Mouse (Mus musculus): ENCODE results near the gene Grk5. TPM values are rescaled to one million over a fixed set of nuclear protein-coding genes. Genes with fewer than 3 reads are reported as not detected.

The Grk5 gene
- polyA plus RNA-seq, 1 experiment from 2014 or later, result 3.5 TPM

- no peak overlapping the region for H3K4me2 ChIP-seq (ENCODE audit: low read depth, low read length)
- H3K27me3 ChIP-seq (ENCODE audit: control insufficient read depth, insufficient read depth, low read length), result no peaks in the 10 kb centered on the region
- H3K9me3 ChIP-seq (replicated peaks; ENCODE audit: control insufficient read depth, low read length), result no peaks in the 10 kb centered on the region
- no peaks in the 10 kb centered on the region for H3K4me1 ChIP-seq (ENCODE audit: control insufficient read depth, insufficient read depth, low read length)
- H3K4me3 ChIP-seq (ENCODE audit: low read length), result no peak overlapping the region
- H3K36me3 ChIP-seq (ENCODE audit: control insufficient read depth, insufficient read depth), result no peaks in the 10 kb centered on the region
- WGBS, result 82% methylated on average over 5 of the region's 5 CpGs
- H3K9ac ChIP-seq (ENCODE audit: low read length), result no peak overlapping the region
- H3K27ac ChIP-seq (ENCODE audit: low read length), result no peak overlapping the region
- no peak for ATAC-seq (replicated peaks; ENCODE audit: extremely low read depth, insufficient read depth, low FRiP score)
These were observed 91.8 kb downstream of the Grk5 start for GRCm38 (mm10) chr19:60981391-60981790.

GRCm38 (mm10) chr19:60981894-60982293 is 92.3 kb downstream of the Grk5 start:
- Histone ChIP-seq H3K27ac (ENCODE audit: low read length) (no peak overlapping the region), H3K4me2 (ENCODE audit: low read depth, low read length) (no peak overlapping the region), H3K4me3 (ENCODE audit: low read length) (no peak overlapping the region), H3K36me3 (ENCODE audit: control insufficient read depth, insufficient read depth) (no peaks in the 10 kb centered on the region), H3K9me3 (replicated peaks; ENCODE audit: control insufficient read depth, low read length) (no peaks in the 10 kb centered on the region), H3K4me1 (ENCODE audit: control insufficient read depth, insufficient read depth, low read length) (no peaks in the 10 kb centered on the region), H3K27me3 (ENCODE audit: control insufficient read depth, insufficient read depth, low read length) (no peaks in the 10 kb centered on the region), H3K9ac (ENCODE audit: low read length) (no peak overlapping the region)
- no peak for ATAC-seq (replicated peaks; ENCODE audit: extremely low read depth, insufficient read depth, low FRiP score)
- 84% methylated on average over 2 of the region's 2 CpGs for WGBS

- H3K27ac ChIP-seq (ENCODE audit: low read length), result no peak overlapping the region
- WGBS, result 89% methylated on average over 5 of the region's 5 CpGs
- no peaks in the 10 kb centered on the region for H3K36me3 ChIP-seq (ENCODE audit: control insufficient read depth, insufficient read depth)
- no peak overlapping the region for H3K4me2 ChIP-seq (ENCODE audit: low read depth, low read length)
- H3K4me1 ChIP-seq (ENCODE audit: control insufficient read depth, insufficient read depth, low read length), result peaks cover 6% of the 10 kb centered on the region
- no peak overlapping the region for H3K9ac ChIP-seq (ENCODE audit: low read length)
- no peaks in the 10 kb centered on the region for H3K9me3 ChIP-seq (replicated peaks; ENCODE audit: control insufficient read depth, low read length)
- H3K4me3 ChIP-seq (ENCODE audit: low read length), result no peak overlapping the region
- no peak for ATAC-seq (replicated peaks; ENCODE audit: extremely low read depth, insufficient read depth, low FRiP score)
- H3K27me3 ChIP-seq (ENCODE audit: control insufficient read depth, insufficient read depth, low read length), result no peaks in the 10 kb centered on the region
These were observed 100.2 kb downstream of the Grk5 start for GRCm38 (mm10) chr19:60989766-60990165.

GRCm38 (mm10) chr19:60994214-60994613 is 104.7 kb downstream of the Grk5 start:
- 29% methylated on average over 3 of the region's 3 CpGs for WGBS

GRCm38 (mm10) chr19:60994845-60995244 is 105.3 kb downstream of the Grk5 start:
- ATAC-seq (replicated peaks; ENCODE audit: extremely low read depth, insufficient read depth, low FRiP score), result no peak
- H3K27ac ChIP-seq (ENCODE audit: low read length), result no peak overlapping the region

More at GRCm38 (mm10) chr19:60994214-60994613, 104.7 kb downstream of the Grk5 start:
- Histone ChIP-seq H3K4me3 (ENCODE audit: low read length) (no peak overlapping the region), H3K27me3 (ENCODE audit: control insufficient read depth, insufficient read depth, low read length) (no peaks in the 10 kb centered on the region), H3K4me2 (ENCODE audit: low read depth, low read length) (no peak overlapping the region), H3K27ac (ENCODE audit: low read length) (peak overlapping the region; percentile 46; the same call in 1 of the 2 replicates), H3K36me3 (ENCODE audit: control insufficient read depth, insufficient read depth) (no peaks in the 10 kb centered on the region), H3K4me1 (ENCODE audit: control insufficient read depth, insufficient read depth, low read length) (peaks cover 16% of the 10 kb centered on the region), H3K9ac (ENCODE audit: low read length) (no peak overlapping the region), H3K9me3 (replicated peaks; ENCODE audit: control insufficient read depth, low read length) (no peaks in the 10 kb centered on the region)
- ATAC-seq (replicated peaks; ENCODE audit: extremely low read depth, insufficient read depth, low FRiP score), result 0 out of 2 replicates have a peak, but pooled peaks have one; percentile 63

GRCm38 (mm10) chr19:60997784-60998183 is 108.2 kb downstream of the Grk5 start:
- peak; percentile 56; the same call in 1 of the 2 replicates for ATAC-seq (replicated peaks; ENCODE audit: extremely low read depth, insufficient read depth, low FRiP score)
- Histone ChIP-seq H3K9me3 (replicated peaks; ENCODE audit: control insufficient read depth, low read length) (no peaks in the 10 kb centered on the region), H3K4me3 (ENCODE audit: low read length) (no peak overlapping the region), H3K9ac (ENCODE audit: low read length) (no peak overlapping the region), H3K4me2 (ENCODE audit: low read depth, low read length) (no peak overlapping the region), H3K4me1 (ENCODE audit: control insufficient read depth, insufficient read depth, low read length) (peaks cover 25% of the 10 kb centered on the region), H3K27ac (ENCODE audit: low read length) (peak overlapping the region; percentile 76), H3K27me3 (ENCODE audit: control insufficient read depth, insufficient read depth, low read length) (no peaks in the 10 kb centered on the region), H3K36me3 (ENCODE audit: control insufficient read depth, insufficient read depth) (no peaks in the 10 kb centered on the region)
- 68% methylated on average over 4 of the region's 4 CpGs for WGBS

More at GRCm38 (mm10) chr19:60994845-60995244, 105.3 kb downstream of the Grk5 start:
- no peaks in the 10 kb centered on the region for H3K36me3 ChIP-seq (ENCODE audit: control insufficient read depth, insufficient read depth)
- no peak overlapping the region for H3K4me3 ChIP-seq (ENCODE audit: low read length)
- H3K9me3 ChIP-seq (replicated peaks; ENCODE audit: control insufficient read depth, low read length), result no peaks in the 10 kb centered on the region
- H3K4me2 ChIP-seq (ENCODE audit: low read depth, low read length), result no peak overlapping the region
- WGBS, result 29% methylated on average over 2 of the region's 2 CpGs
- H3K9ac ChIP-seq (ENCODE audit: low read length), result no peak overlapping the region
- peaks cover 22% of the 10 kb centered on the region for H3K4me1 ChIP-seq (ENCODE audit: control insufficient read depth, insufficient read depth, low read length)
- H3K27me3 ChIP-seq (ENCODE audit: control insufficient read depth, insufficient read depth, low read length), result no peaks in the 10 kb centered on the region

GRCm38 (mm10) chr19:60999652-61000051 is 110.1 kb downstream of the Grk5 start:
- Histone ChIP-seq H3K36me3 (ENCODE audit: control insufficient read depth, insufficient read depth) (no peaks in the 10 kb centered on the region), H3K4me2 (ENCODE audit: low read depth, low read length) (no peak overlapping the region), H3K9me3 (replicated peaks; ENCODE audit: control insufficient read depth, low read length) (no peaks in the 10 kb centered on the region), H3K9ac (ENCODE audit: low read length) (no peak overlapping the region), H3K27me3 (ENCODE audit: control insufficient read depth, insufficient read depth, low read length) (no peaks in the 10 kb centered on the region), H3K4me3 (ENCODE audit: low read length) (no peak overlapping the region), H3K27ac (ENCODE audit: low read length) (peak overlapping the region; percentile 64), H3K4me1 (ENCODE audit: control insufficient read depth, insufficient read depth, low read length) (peaks cover 20% of the 10 kb centered on the region)
- no peak for ATAC-seq (replicated peaks; ENCODE audit: extremely low read depth, insufficient read depth, low FRiP score)
- WGBS, result 37% methylated on average over 2 of the region's 2 CpGs

GRCm38 (mm10) chr19:61000958-61001357 is 111.4 kb downstream of the Grk5 start:
- H3K4me2 ChIP-seq (ENCODE audit: low read depth, low read length), result no peak overlapping the region
- no peaks in the 10 kb centered on the region for H3K36me3 ChIP-seq (ENCODE audit: control insufficient read depth, insufficient read depth)
- H3K4me1 ChIP-seq (ENCODE audit: control insufficient read depth, insufficient read depth, low read length), result peaks cover 18% of the 10 kb centered on the region
- 88% methylated on average over 2 of the region's 2 CpGs for WGBS
- H3K9ac ChIP-seq (ENCODE audit: low read length), result no peak overlapping the region
- no peaks in the 10 kb centered on the region for H3K9me3 ChIP-seq (replicated peaks; ENCODE audit: control insufficient read depth, low read length)
- no peaks in the 10 kb centered on the region for H3K27me3 ChIP-seq (ENCODE audit: control insufficient read depth, insufficient read depth, low read length)
- H3K27ac ChIP-seq (ENCODE audit: low read length), result no peak overlapping the region
- ATAC-seq (replicated peaks; ENCODE audit: extremely low read depth, insufficient read depth, low FRiP score), result no peak
- H3K4me3 ChIP-seq (ENCODE audit: low read length), result no peak overlapping the region

GRCm38 (mm10) chr19:61009266-61009665 is 119.7 kb downstream of the Grk5 start:
- no peaks in the 10 kb centered on the region for H3K27me3 ChIP-seq (ENCODE audit: control insufficient read depth, insufficient read depth, low read length)
- H3K9me3 ChIP-seq (replicated peaks; ENCODE audit: control insufficient read depth, low read length), result no peaks in the 10 kb centered on the region
- 0 out of 2 replicates have a peak overlapping the region, but pooled peaks have one; percentile 16 for H3K4me2 ChIP-seq (ENCODE audit: low read depth, low read length)
- peaks cover 9% of the 10 kb centered on the region for H3K4me1 ChIP-seq (ENCODE audit: control insufficient read depth, insufficient read depth, low read length)
- H3K9ac ChIP-seq (ENCODE audit: low read length), result no peak overlapping the region
- peak; percentile 70 for ATAC-seq (replicated peaks; ENCODE audit: extremely low read depth, insufficient read depth, low FRiP score)
- H3K27ac ChIP-seq (ENCODE audit: low read length), result peak overlapping the region; percentile 74
- 46% methylated on average over 2 of the region's 2 CpGs for WGBS
- no peak overlapping the region for H3K4me3 ChIP-seq (ENCODE audit: low read length)
- H3K36me3 ChIP-seq (ENCODE audit: control insufficient read depth, insufficient read depth), result no peaks in the 10 kb centered on the region

All from heart, embryonic 16.5 days (tissue).